Mouse (Mus musculus) erythroid progenitor cell, adult 5-6 weeks (primary cell): ENCODE data around the gene Nos1ap. TPM values are rescaled to one million over a fixed set of nuclear protein-coding genes. Genes with fewer than 3 reads are reported as not detected.

Source experiments
- ATAC-seq: replicated peaks from 2 replicates; pipeline ENCODE4 v1.8.0; 2016; ENCODE audit warnings: moderate number of reproducible peaks, mild to moderate bottlenecking, moderate TSS enrichment, inconsistent platforms; ENCODE audit not compliant: poor library complexity, low FRiP score, severe bottlenecking
- total RNA-seq, 2 experiments: library from RNA; stranded (forward) in 1 of 2; stranded (reverse) in 1 of 2; fragments of 150-400 nt in 1 of 2; fragments of 186-747, 209-891 nt in 1 of 2; gene quantifications; 2 replicates each; pipeline versions ENCODE4 v1.2.3 to v1.2.4; 2015 to 2017; ENCODE audit warnings: low replicate concordance in 2 of 2

Gene Nos1ap
- total RNA-seq, 2 experiments from 2014 or later, result 38.1 to 76.5 TPM

- no peak for ATAC-seq
These were observed 156.0 kb downstream of the Nos1ap start for GRCm38 (mm10) chr1:170433661-170434060.

DNA sequence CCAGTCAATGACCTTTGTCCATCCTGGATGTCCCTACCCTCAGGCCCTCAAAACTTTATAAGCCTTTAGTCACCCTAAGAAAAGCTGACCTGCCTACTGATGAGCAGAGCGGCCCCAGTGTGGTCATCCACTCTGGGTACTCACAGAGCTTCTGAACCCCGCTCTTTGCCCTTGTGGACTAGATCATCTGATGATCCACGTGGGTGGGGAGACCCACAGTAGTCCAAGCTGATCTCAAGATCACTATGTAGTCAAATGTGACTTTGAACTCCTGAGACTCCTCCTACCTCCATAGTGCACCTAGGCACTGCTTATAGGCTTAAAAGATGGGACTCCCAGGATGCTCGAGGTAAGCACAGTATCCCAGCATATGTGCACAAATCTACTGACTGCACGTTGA, 157.4 kb downstream of the Nos1ap start:
- ATAC-seq, result no peak

- ATAC-seq, result no peak
These were observed 158.3 kb downstream of the Nos1ap start for GRCm38 (mm10) chr1:170431312-170431711.

GRCm38 (mm10) chr1:170430660-170431059, 159.0 kb downstream of the Nos1ap start:
- ATAC-seq, result no peak

DNA sequence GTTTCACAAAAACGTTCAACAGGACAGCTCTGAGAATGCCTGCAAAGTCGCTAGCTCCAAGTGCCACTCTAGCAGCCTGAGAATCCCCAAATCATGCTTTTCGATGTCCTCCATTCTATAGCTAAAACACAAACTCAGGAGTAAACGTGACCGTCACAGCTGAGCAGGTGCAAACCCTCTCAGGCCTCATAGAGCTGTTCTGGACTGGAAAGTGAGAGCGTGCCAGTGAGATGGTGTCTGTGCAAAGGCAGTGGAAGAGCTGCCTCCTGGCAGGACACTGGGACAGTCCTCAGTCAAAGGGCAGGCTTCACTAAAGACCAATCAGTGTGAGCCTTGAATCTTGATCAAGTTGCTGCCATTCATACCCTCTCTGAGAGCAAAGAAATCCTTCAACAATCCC, 160.0 kb downstream of the Nos1ap start:
- ATAC-seq, result no peak

- ATAC-seq, result no peak
These were observed 161.5 kb downstream of the Nos1ap start for GRCm38 (mm10) chr1:170428141-170428540.

DNA sequence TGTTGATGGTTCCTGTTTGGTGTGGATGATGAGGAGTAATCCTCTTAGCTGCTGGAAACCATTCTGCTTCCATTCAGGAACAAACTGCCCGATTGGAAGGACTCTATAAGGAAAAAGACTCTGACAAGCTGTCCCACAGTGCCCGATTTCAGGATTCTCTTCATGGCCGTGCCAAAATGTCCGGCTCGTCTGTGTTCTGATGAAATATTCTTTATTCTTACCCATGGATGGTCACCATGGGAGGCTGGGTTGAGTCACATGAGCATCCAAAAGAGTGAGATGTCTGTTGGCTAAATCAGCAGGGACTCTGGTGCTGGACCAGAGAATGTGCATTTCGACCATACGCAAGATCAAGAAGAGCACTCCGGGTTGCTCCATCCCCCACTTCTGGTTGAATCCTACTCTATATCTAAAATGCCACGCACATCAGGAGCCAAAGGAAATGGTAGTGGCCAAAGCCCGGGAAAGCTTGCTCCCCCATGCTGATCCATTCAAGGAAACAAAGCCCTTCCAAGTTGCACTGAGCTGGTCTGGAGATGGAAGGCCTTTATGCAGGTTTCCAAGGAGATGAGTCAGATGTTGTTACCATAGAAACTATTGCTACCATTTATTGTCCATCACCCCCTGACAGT, 165.3 kb downstream of the Nos1ap start:
- ATAC-seq, result no peak

DNA sequence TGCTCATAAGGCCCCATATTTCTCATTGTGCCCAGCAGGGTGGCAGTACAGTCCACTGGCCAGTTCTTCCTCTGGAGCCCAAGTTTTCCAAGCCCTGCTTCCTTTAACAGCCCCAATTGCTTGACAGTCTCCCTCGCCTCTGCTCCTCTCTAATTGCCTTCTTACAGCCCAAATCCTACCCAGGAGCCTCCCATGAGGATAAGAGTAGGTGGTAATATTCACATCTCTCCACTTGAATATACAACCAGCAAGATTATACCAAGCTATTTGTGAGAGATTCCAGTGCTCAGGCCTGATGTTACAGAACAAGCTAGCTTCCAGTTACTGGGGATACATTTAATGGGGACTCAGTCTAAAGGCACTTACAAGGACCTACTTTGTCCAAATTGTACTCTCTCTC, 166.6 kb downstream of the Nos1ap start:
- ATAC-seq, result no peak

- ATAC-seq, result no peak
These were observed 167.5 kb downstream of the Nos1ap start for GRCm38 (mm10) chr1:170422188-170422587.

DNA sequence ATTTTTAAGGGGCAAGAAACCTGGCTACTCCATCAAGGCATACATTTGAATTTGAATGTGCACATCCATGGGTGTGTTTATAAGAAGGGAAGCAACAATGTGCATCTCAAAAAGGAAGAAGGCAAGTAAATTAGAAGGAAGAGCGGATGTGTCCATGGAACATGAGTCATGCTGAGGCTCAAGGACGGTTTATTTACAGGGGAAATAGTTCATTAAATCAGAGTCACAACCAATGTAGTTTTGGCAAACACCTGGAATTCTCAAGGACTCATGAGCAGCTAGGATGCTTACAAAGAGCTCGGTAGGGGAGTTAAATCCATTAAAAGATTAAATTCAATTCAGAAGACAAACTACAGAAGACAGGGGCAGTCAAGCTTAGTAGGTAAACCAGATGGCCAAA, 169.7 kb downstream of the Nos1ap start:
- ATAC-seq, result no peak

DNA sequence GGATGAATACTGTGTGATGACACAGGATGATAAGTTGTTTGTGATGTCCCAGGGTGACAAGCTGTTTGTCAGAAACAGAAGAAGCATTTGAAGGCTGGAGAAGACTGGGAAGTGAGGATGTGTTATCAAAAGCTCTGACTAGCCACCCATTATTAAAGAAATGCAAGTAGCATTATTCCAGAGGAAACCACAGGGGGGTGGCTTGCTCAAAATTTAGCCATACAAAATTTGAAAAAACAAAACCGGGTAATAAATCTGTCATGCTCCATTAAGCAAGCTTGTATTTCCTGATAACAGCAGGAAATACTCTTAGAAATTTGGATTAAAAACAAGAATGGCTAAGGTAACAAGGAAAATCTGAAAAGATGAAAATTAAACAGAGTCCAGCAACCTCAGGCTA, 171.5 kb downstream of the Nos1ap start:
- ATAC-seq, result no peak

DNA sequence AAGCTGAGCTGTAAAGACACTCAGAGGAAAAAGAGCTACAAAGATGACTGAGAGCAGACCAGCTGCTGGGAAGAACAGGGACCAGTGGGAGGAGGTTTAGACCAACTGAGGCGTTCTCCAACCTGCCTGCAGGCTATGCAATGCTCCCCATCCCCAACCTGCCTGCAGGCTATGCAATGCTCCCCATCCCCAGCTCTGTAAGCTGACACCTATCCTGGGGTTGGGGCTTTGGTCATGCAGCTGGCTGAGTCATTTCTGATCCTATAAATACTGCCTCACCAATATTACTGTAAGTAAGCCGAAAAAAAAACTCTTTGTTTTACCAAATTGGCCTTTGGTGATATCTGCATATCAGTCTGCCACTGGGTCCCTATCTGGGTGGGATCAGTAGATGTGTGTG, 172.7 kb downstream of the Nos1ap start:
- ATAC-seq, result no peak

DNA sequence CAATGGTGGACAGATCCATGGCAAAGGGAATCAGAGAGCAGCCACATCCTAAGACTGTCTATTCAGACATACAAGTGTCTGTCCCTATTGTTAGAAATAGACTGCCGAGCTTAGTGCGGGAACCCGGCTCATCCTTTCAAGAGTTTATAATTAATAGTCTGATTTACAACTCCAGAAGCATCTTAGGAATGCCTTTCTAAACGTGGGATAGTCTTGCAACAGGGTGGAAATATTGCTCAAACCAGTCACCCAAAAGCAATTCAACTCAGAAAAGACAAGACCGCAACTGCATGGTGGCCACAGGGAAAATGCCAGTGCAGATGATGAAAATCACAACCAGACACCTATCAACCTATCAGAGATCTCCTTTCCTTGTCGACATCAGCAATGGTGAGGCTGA, 173.5 kb downstream of the Nos1ap start:
- no peak for ATAC-seq

GRCm38 (mm10) chr1:170415395-170415794, 174.3 kb downstream of the Nos1ap start:
- ATAC-seq, result no peak

- no peak for ATAC-seq
These were observed 179.1 kb downstream of the Nos1ap start for GRCm38 (mm10) chr1:170410402-170411191.

- no peak for ATAC-seq
These were observed 180.6 kb downstream of the Nos1ap start for GRCm38 (mm10) chr1:170409091-170409490.

- no peak for ATAC-seq
These were observed 182.7 kb downstream of the Nos1ap start for GRCm38 (mm10) chr1:170406921-170407320.

DNA sequence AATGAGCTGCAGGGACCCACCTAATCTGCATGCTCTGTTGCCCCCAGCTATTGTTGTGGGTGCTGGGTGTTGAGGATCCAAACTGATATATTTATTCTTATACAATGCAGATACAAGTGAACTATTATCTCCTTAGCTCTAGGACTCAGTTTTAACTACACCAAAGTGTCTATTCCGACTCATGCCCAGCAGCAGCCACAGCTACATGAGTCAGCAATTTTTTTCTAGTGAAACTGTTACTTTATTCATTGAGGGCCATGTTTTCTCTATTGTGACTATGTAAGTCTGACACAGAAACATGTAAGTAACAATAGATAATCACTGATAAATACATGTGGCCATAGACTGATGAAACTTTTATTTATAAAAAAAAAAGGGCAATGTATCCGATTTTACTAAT, 184.5 kb downstream of the Nos1ap start:
- ATAC-seq, result no peak

DNA sequence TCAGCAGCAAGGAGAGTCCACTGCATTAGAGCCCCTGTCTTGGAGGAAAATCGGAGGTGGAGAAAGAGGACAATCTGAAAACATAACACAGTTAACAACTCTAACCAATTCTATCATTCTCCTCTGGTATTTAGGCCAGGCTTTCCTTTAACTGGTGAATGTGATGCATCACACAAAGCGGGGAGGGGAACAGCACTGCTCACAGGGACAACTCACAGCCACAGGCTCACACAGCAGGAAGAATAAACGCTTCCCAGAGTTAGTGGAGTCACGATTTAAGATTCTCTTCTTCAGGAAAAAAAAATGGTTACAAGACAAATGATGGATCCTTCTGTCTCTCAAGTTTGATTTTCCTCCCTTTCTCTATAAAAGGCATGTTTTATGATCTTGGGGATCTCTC, 187.0 kb downstream of the Nos1ap start:
- no peak for ATAC-seq

DNA sequence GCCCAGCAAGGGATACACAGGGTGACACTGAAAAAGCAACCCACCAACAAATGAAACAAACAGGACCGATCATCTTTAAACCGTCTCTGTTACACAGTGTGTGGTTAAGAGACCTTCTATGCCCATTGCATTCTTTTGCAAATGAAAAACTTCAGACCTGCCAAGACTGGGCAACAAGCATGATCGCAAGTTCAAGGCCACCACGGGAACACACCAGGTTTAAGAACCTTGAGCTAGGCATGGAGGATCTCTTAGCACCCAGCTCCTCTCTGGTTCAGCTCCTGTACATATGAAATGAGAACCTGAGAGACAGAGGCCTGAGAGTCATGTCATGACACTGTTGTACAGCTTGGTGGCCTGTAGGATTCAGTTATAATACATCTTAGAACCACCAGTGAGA, 190.8 kb downstream of the Nos1ap start:
- no peak for ATAC-seq

- ATAC-seq, result no peak
These were observed 194.6 kb downstream of the Nos1ap start for GRCm38 (mm10) chr1:170395101-170395500.

GRCm38 (mm10) chr1:170394641-170395040, 195.0 kb downstream of the Nos1ap start:
- no peak for ATAC-seq
